Mouse (Mus musculus) left cerebral cortex, adult 9 months (tissue): ENCODE results near the gene Parp6.

Source experiments
- DNase-seq, 2 experiments: peaks; one replicate each; pipeline ENCODE4 v3.0.0; 2022; ENCODE audit warnings: low spot score in 2 of 2

Gene Parp6

DNA sequence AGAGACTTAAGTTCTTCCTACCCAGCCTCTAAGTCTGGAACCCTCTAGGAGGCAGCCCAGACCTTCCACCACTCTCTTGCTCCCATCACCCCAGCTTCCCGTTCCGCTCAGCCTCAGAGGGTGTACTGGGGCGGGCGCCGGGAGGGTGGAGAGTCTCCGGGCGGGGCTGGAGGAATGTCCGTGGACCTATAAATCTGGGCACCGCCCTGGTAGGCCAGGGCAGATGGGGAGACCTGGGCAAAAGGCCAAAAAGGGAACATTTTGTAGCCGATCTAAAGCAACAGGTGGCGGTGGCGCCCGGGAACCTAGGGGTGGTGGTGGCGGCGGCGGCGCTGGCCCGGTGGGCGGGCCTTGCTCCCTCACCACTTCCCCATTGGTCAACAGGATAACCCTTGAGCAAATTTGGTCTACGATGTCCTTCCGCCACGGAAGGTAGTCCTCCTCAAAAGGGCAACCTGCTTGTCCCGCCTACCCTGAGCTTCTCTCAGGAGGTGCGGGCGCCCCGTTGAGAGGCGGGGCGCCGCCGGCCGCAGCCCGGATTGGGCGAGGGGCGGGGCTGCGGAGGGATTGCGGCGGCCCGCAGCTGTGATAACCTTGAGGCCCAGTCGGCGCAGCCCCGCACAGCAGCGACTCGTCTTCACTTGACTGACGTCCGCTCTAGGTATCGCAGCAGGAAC is 39.0 kb downstream of the Parp6 start, which contains the start of gene Pkm:
Gene Pkm, plus strand, starts transcription at position 411 of the 677 bp plus-strand sequence.
- peak; percentile 94 to 99 for DNase-seq

- DNase-seq: peak in 1 of 2 experiments; percentile 79
Observed at GRCm38 (mm10) chr9:59656635-59657617, 39.8 kb downstream of the Parp6 start.

DNA sequence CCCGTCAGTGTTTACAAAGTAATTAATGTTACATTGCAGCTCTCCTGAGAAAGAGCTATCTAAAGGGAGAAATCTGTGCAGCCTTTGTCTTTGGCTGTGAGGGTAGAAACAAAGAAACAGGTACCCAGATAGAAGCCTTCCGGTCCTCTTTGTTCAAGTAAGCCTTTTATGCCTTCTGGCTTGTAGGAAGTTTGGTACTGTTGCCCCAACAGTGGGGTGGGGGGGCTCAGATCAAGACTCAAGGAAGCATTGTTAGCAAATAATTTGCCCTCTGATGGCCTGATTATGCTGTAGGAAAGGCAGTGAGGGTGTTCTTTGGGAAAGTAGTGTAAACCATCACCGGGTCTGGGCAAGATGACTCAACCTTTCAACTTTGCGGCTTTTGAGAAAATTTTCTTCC is 41.1 kb downstream of the Parp6 start:
- DNase-seq: no peak

GRCm38 (mm10) chr9:59659036-59660026 is 42.2 kb downstream of the Parp6 start:
- peak in 1 of 2 experiments; percentile 87 for DNase-seq

- no peak for DNase-seq
Observed at GRCm38 (mm10) chr9:59660421-59660820, 43.3 kb downstream of the Parp6 start.

- DNase-seq: no peak
Observed at GRCm38 (mm10) chr9:59661298-59661975, 44.4 kb downstream of the Parp6 start.

DNA sequence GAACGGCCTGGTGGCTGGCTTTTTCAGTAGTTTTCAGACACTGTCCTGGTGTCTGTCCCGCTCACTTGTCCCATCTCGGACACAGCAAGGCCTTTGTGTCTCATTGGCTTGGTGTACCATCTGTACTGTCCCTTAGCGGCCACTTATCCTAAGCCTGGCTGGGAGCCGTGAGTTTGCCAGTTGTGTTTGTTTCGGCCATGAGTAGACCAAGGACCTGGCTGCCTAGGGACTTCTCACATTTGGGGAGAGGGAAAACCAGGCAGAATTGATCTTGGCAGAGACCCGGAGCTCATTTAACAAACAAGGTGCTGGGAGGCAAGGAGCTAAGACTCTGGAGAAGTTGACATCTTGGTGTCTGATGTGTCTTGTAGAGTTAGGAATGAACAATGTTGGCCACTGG is 46.1 kb downstream of the Parp6 start:
- no peak for DNase-seq

GRCm38 (mm10) chr9:59663957-59664356 is 46.9 kb downstream of the Parp6 start:
- DNase-seq: no peak

DNA sequence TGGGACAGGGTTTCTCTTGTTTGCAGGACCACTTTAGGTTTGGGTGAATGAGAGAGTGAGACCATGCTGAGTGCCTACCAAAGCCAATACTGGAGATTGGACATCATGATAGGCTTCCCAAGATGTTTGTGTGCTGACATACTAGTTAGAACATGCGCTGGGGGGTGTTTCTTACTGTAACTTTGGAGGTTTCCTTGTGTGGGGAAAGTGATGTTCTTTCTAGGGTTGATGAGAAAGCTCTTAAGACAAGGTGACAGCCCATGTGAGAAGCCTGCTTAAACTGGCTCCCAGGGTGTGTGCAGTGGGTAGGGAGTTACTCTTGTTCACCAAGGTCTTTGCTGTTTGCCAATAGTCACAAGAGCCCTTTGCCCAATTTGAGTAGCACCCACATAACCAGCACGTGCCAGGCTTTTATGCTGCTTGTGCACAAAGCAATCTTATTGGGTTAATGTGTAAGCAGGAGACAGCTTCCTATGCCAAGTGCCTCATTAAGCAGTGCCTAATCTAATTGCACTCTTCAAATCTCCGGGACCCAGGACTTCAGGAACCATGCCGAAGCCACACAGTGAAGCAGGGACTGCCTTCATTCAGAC is 47.7 kb downstream of the Parp6 start:
- no peak for DNase-seq

- no peak for DNase-seq
Observed at GRCm38 (mm10) chr9:59666016-59666415, 48.9 kb downstream of the Parp6 start.

- DNase-seq: no peak
Observed at GRCm38 (mm10) chr9:59666813-59667212, 49.7 kb downstream of the Parp6 start.

- peak in 1 of 2 experiments; percentile 76 for DNase-seq
Observed at GRCm38 (mm10) chr9:59667250-59667649, 50.2 kb downstream of the Parp6 start.

- no peak for DNase-seq
Observed at GRCm38 (mm10) chr9:59667904-59668303, 50.8 kb downstream of the Parp6 start.

GRCm38 (mm10) chr9:59668473-59668872 is 51.4 kb downstream of the Parp6 start:
- no peak for DNase-seq

DNA sequence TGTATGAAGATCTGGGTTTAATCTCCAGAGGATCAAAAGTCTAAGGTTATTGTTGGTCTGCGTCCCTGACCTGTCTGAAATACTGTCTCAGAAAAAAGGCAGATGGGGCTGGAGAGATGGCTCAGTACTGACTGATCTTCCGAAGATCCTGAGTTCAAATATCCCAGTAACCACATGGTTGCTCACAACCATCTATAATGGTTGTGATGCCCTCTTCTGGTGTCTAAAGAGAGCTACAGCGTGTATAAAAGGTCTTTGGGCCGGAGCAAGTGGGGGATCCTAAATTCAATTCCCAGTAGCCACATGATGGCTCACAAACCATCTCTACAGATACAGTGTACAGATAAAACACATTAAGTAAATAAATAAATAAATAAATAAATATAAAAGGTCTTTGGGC is 52.1 kb downstream of the Parp6 start:
- no peak for DNase-seq

DNA sequence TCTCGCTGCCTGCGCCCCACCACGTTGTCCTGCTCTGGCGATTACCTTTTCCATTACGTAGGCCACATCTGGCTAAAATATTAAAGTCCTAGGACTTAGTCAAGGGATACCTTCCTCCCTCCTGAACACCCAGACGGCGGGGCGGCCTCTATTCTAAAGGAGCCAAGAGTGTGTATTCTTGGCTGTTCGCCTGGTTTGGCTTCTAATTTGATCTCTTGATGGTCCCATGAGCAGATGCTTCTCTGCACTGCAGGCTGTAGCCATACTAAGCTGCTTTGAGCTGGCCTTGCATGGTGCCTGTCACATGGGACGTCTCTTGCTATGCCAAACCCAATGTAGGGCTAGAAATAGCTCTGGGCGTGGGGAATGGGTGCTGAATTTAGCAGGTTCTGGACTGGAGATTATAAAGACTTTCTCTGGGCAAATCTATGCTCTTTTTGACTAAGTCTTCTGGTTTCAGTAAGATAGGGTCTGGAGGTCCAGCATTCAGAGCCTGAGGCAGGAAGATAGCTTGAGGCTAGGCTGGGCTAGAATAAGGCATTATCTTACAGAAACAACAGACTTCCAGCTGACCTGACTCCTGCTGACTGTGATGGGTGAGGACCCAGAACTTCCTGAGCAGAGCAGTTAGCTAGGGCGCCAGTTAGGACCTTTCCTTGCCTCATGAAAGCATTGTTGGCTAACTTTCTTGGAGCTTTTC is 55.3 kb downstream of the Parp6 start:
- no peak for DNase-seq

GRCm38 (mm10) chr9:59673427-59673826 is 56.3 kb downstream of the Parp6 start:
- DNase-seq: no peak

GRCm38 (mm10) chr9:59675598-59675997 is 58.5 kb downstream of the Parp6 start:
- DNase-seq: no peak

GRCm38 (mm10) chr9:59678313-59678712 is 61.2 kb downstream of the Parp6 start:
- no peak for DNase-seq
